Mouse (Mus musculus): ENCODE data around the gene Nrxn1.
A peak's percentile ranks its signal among the peaks of the same experiment; 100 is the strongest.

Gene Nrxn1

GRCm38 (mm10) chr17:90059320-90060111, 1033.4 kb downstream of the Nrxn1 start:
- DNase-seq: no peak

GRCm38 (mm10) chr17:90054312-90054711, 1038.6 kb downstream of the Nrxn1 start:
- DNase-seq: no peak

GRCm38 (mm10) chr17:90039316-90039715, 1053.6 kb downstream of the Nrxn1 start:
- DNase-seq: no peak

- DNase-seq: no peak
These were observed 1060.5 kb downstream of the Nrxn1 start for GRCm38 (mm10) chr17:90032416-90032815.

- no peak for DNase-seq
These were observed 1076.2 kb downstream of the Nrxn1 start for GRCm38 (mm10) chr17:90016636-90017035.

- DNase-seq: no peak
These were observed 1081.1 kb downstream of the Nrxn1 start for GRCm38 (mm10) chr17:90011761-90012160.

DNA sequence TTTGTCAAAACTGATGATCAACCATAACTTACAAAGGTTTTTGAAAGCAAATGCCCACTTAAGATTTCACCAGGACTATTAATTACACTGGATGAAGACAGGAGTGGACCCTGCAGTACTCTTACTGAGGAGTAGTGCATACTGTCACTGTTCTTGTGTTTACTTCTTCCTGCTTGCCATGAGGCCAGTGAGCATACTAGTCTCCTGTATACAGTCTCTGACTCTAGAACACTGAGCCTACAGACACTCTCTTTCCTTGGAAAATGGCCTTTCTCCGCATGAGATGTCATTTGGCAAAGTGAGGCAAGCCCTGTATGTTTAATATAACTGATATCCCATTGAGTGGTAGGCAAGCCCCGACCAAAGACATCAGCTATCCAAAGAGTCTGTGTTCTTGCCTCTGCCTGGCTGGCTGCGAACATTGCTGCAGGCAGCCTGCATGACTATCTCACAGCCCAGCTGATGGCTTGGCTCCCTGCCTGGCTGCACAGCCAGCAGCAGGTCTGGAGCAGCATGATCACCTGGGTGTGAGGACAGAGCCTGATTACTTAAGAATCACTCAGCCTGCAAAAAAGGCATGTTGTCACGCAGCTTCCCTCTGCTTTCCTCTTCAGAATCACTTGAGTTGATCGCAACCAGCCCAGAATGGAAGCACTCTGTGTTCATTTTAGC, 1085.3 kb downstream of the Nrxn1 start:
- peak; percentile 28 for DNase-seq

DNA sequence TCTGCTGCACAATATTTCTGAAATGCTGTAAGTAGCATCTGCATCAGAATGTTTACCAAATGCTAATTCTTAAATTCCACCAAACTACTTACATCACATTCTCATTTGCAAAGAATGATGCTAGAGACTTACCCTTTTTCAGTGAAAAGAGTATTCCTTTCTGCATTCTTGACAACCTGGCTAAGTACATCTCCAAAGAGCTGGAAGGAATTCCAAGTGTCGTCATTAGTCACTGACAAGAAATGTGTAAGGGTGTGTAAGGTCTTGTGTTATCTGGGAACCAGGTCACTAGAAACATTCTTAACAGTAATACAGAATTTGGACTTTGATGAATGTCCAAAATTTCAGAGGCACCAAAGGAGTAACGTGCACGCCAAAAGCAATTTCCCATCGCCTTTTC, 1102.2 kb downstream of the Nrxn1 start:
- DNase-seq: no peak
